Mouse (Mus musculus): Measurements from ENCODE around the gene Adgre1.
A peak's percentile ranks its signal among the peaks of the same experiment; 100 is the strongest.

- TF ChIP-seq CTCF (IDR thresholded peaks at IDR 0.05; ENCODE audit: insufficient read depth, low read depth, low read length) (peak; percentile 92), POLR2A (IDR thresholded peaks at IDR 0.05; ENCODE audit: insufficient read depth, low read depth, low read length) (no peak)
These were observed 23.7 kb upstream of the Adgre1 start for GRCm38 (mm10) chr17:57334761-57335150.

All from olfactory bulb, adult 2 months (tissue).